Mouse (Mus musculus): ENCODE measurements around the gene Gm436.

Gene Gm436

DNA sequence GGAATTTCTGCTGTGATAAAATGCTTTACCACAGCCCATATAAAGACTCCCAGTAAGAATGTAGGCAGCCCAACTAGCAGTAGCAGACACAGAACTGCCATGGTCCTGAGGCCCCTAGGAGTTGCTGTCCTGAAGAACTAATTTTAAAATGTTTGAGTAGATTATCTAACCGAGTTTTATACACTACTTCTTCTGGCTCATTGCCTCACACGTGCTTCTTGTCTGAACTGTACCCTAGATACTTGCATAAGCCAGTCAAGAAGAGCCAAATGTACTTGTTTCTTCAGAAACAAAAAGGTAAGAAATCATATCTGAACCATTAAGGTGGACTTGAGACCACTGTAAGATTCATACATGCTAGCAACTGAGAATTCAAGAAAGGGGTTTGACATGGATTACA is at the start of gene Gm436:
Gm436 (minus strand) TSS at position 101 of the 400 bp plus-strand sequence.
- in situ Hi-C loops (cut with MboI; ENCODE audit: unreplicated experiment in 2 of 2): no loop called here

GRCm38 (mm10) chr4:144721304-144721703 is 35.1 kb upstream of the Gm436 start, which contains the start of gene Gm13178:
TSS of gene Gm13178 (minus strand) at chr4:144721404.
- in situ Hi-C loops (cut with MboI; ENCODE audit: unreplicated experiment in 2 of 2): no loop called here

DNA sequence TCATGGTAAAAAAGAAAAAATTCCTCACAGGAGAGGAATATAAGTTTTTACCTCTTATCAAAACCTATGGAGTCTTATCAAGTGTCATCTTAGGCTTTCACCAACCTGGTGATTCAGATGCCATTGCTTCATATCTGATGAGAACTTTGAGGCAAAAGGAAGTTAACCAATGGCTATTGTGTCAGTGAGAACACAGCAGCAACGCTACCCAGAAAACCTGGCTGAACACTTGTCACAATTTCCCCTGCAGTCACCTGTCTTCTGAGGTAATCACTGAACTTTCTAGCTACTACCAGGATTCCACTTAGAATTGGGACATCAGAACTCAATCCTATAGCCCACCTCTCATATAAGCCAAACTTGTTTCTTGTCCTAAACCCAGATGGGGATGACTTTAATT is 33.5 kb upstream of the Gm436 start:
- in situ Hi-C loops (cut with MboI; ENCODE audit: unreplicated experiment in 2 of 2): no loop called here

DNA sequence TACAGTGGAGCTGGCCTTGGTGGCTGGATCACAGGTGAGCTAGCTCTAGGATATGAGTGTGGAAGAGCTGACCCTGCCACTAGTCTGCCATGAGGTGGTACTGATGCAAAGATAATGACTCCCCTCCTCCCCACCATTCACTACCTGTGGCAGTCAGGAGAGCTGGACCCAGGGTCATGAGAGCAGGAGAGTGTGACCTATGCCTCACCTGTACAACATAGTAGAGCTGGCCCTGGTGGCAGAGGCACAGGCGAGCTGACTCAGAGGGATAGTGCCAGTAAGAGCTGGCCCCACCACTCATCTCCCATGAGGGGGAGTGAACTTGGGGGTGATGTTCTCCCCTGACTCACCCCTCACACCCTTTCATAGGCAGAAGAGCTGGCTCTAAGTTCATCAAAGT is 32.1 kb upstream of the Gm436 start:
- in situ Hi-C loops (cut with MboI; ENCODE audit: unreplicated experiment in 2 of 2): no loop called here

- in situ Hi-C loops (cut with MboI; ENCODE audit: unreplicated experiment in 2 of 2): no loop called here
These were observed 47.9 kb downstream of the Gm436 start for GRCm38 (mm10) chr4:144638263-144638662.
